Mouse (Mus musculus): ENCODE results near the gene Kcnc4. TPM values are rescaled to one million over a fixed set of nuclear protein-coding genes. Genes with fewer than 3 reads are reported as not detected.

Gene Kcnc4
- total and polyA plus RNA-seq, 3 experiments: 0.10 to 0.51 (median 0.18) TPM

GRCm38 (mm10) chr3:107391198-107391597 lies 68.2 kb downstream of the Kcnc4 start:
- Histone ChIP-seq H3K36me3 (ENCODE audit: control insufficient read depth, insufficient read depth, low read length) (no peaks in the 10 kb centered on the region), H3K27ac (no peak overlapping the region), H3K4me3 (no peak overlapping the region), H3K27me3 (ENCODE audit: control insufficient read depth, insufficient read depth, low read length) (no peaks in the 10 kb centered on the region), H3K79me2 (replicated peaks; ENCODE audit: control insufficient read depth, insufficient read depth, low read length) (no peaks in the 10 kb centered on the region), H3K4me1 (ENCODE audit: control insufficient read depth, insufficient read depth, low read length) (peaks cover 2% of the 10 kb centered on the region), H3K9ac (ENCODE audit: low read depth, low read length) (no peak overlapping the region)
- no peak for DNase-seq
- WGBS: 50% methylated on average over 4 of the region's 4 CpGs
- TF ChIP-seq POLR2A (IDR thresholded peaks at IDR 0.05; ENCODE audit: insufficient read depth, low read depth, low read length) (no peak), EP300 (IDR thresholded peaks at IDR 0.05; ENCODE audit: insufficient read depth, low read depth, low read length) (no peak)
- intact Hi-C loops (cut with DNase I): no loop called here

Other genes starting within 250 kb of the Kcnc4 start
- not detected for gene Cym, start 237.8 kb downstream of the Kcnc4 start, total RNA-seq (2021)
- gene Cym, start 237.8 kb downstream of the Kcnc4 start, polyA plus RNA-seq (2012; rRNA removed): 0.12 TPM in 1 of 2 replicates, not detected in the other
- gene A630076J17Rik, start 228.9 kb downstream of the Kcnc4 start, total RNA-seq (2021): not detected
- 0.18 TPM in 1 of 2 replicates, not detected in the other for gene A630076J17Rik, start 228.9 kb downstream of the Kcnc4 start, polyA plus RNA-seq (2012; rRNA removed)
- gene Prok1, start 219.8 kb downstream of the Kcnc4 start, total RNA-seq (2021): not detected
- not detected in 2 replicates for gene Prok1, start 219.8 kb downstream of the Kcnc4 start, polyA plus RNA-seq (2012; rRNA removed)
- 10 to 100 TPM; 62.1 to 73.6 TPM for gene Lamtor5, start 180.7 kb downstream of the Kcnc4 start, total RNA-seq (2021)
- 93.0 and 118 TPM in 2 replicates for gene Lamtor5, start 180.7 kb downstream of the Kcnc4 start, polyA plus RNA-seq (2012; rRNA removed)
- gene Slc16a4, start 168.3 kb downstream of the Kcnc4 start, total RNA-seq (2021): under 1 TPM; 0.26 to 0.39 TPM
- 0.12 and 0.79 TPM in 2 replicates for gene Slc16a4, start 168.3 kb downstream of the Kcnc4 start, polyA plus RNA-seq (2012; rRNA removed)
- 10 to 100 TPM; 22.7 to 24.5 TPM for gene Rbm15, start 125.9 kb downstream of the Kcnc4 start, total RNA-seq (2021)
- 3.6 and 7.0 TPM in 2 replicates for gene Rbm15, start 125.9 kb downstream of the Kcnc4 start, polyA plus RNA-seq (2012; rRNA removed)
- gene Slc6a17, start 58.5 kb upstream of the Kcnc4 start, total RNA-seq (2021): 1 to 10 TPM; 2.1 to 2.8 TPM
- 2.3 and 3.9 TPM in 2 replicates for gene Slc6a17, start 58.5 kb upstream of the Kcnc4 start, polyA plus RNA-seq (2012; rRNA removed)
- not detected for gene Ubl4b, start 95.5 kb upstream of the Kcnc4 start, total RNA-seq (2021)
- 0.12 TPM in 1 of 2 replicates, not detected in the other for gene Ubl4b, start 95.5 kb upstream of the Kcnc4 start, polyA plus RNA-seq (2012; rRNA removed)
- gene Alx3, start 135.5 kb upstream of the Kcnc4 start, total RNA-seq (2021): not detected
- gene Alx3, start 135.5 kb upstream of the Kcnc4 start, polyA plus RNA-seq (2012; rRNA removed): not detected in 2 replicates
- not detected for gene Gm10961, start 171.8 kb upstream of the Kcnc4 start, total RNA-seq (2021)
- not detected in 2 replicates for gene Gm10961, start 171.8 kb upstream of the Kcnc4 start, polyA plus RNA-seq (2012; rRNA removed)
- gene Strip1, start 172.1 kb upstream of the Kcnc4 start, total RNA-seq (2021): 10 to 100 TPM; 19.9 to 21.2 TPM
- gene Strip1, start 172.1 kb upstream of the Kcnc4 start, polyA plus RNA-seq (2012; rRNA removed): 35.1 and 46.6 TPM in 2 replicates
- gene Ahcyl1, start 237.0 kb upstream of the Kcnc4 start, total RNA-seq (2021): 10 to 100 TPM; 76.5 to 82.3 TPM
- 50.9 and 94.6 TPM in 2 replicates for gene Ahcyl1, start 237.0 kb upstream of the Kcnc4 start, polyA plus RNA-seq (2012; rRNA removed)

Data from heart, adult 2 months (tissue).